Mouse (Mus musculus) Patski (cell line): ENCODE measurements around the gene Supt3. TPM values are rescaled to one million over a fixed set of nuclear protein-coding genes. Genes with fewer than 3 reads are reported as not detected.

ENCODE experiments used
- ATAC-seq: fragments of 100-300 bp; one replicate; pipeline ENCODE4 v1.8.0; 2021
- CTCF ChIA-PET: fragments of 350-600 bp; sonication (Branson Sonifier 250); formaldehyde crosslinking; loops from one replicate; lab custom pipeline; 2022; ENCODE audit warnings: inconsistent platforms; lab: Charles Lee
- POLR2A ChIA-PET: fragments of 350-600 bp; sonication (Branson Sonifier 250); formaldehyde crosslinking; loops from one replicate; lab custom pipeline; 2022; ENCODE audit warnings: antibody characterized with exemption, inconsistent platforms; lab: Charles Lee
- DNase-seq: peaks from one replicate; pipeline ENCODE4 v3.0.0-alpha.2; 2011; ENCODE audit warnings: low read depth, low spot score
- H3K27me3 ChIP-seq: fragments of 371-371 bp; one replicate; pipeline ENCODE4 v1.5.1; 2021
- CTCF ChIP-seq: fragments of 100-300 bp; IDR thresholded peaks from one replicate; pipeline ENCODE4 v1.5.1; 2021
- in situ Hi-C: fragments of 300-500 bp; cut with MboI; formaldehyde crosslinking; loops from 3 replicates; pipeline ENCODE4 v1.11.1; 2018; ENCODE audit warnings: low pct_unique_long_range_greater_than_20kb, mixed read lengths
- polyA plus RNA-seq: library from polyadenylated mRNA; unstranded; gene quantifications from one replicate; pipeline ENCODE4 v1.2.3, GENCODE M21; 2021

Gene Supt3
- polyA plus RNA-seq, 1 experiment from 2014 or later: 28.5 TPM

GRCm38 (mm10) chr17:45047236-45047635 is 270.3 kb downstream of the Supt3 start:
- no peak for DNase-seq
- in situ Hi-C loops: loop anchor here (5.0 to 10.0 kb wide), 2 partner anchors 590 to 782 kb away; no protein-coding TSS in a partner anchor
- no peak for TF ChIP-seq CTCF
- ChIA-PET POLR2A (no interaction called here), CTCF (no interaction called here)
- H3K27me3 ChIP-seq: no peaks in the 10 kb centered on the region
- ATAC-seq: no peak

DNA sequence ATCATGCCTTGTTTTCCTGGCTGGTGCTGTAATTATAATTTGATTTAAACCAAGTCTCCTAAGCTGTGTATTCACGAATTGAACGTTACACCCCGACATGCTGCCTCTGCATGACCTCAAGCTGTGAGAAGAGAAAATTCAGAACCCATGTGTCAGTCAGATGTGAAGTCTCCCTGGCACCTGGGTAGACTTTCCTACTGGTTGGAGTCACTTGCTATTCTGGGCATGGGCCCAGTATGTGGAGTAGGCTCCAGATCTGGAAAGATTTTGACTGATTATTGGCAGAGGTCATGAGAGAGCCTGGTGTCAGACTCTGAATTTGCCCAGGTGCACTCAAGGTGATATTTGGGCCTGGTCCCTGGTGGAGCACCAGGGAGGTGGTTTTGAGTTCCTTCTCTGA is 275.0 kb downstream of the Supt3 start:
- ChIA-PET POLR2A (interaction anchor here (0.6 kb wide), 1 partner anchor 361 kb away, joined by 3 read pairs; no protein-coding TSS in a partner anchor), CTCF (no interaction called here)
- DNase-seq: no peak
- H3K27me3 ChIP-seq: no peaks in the 10 kb centered on the region
- in situ Hi-C loops: no loop called here
- TF ChIP-seq CTCF: no peak
- ATAC-seq: no peak

DNA sequence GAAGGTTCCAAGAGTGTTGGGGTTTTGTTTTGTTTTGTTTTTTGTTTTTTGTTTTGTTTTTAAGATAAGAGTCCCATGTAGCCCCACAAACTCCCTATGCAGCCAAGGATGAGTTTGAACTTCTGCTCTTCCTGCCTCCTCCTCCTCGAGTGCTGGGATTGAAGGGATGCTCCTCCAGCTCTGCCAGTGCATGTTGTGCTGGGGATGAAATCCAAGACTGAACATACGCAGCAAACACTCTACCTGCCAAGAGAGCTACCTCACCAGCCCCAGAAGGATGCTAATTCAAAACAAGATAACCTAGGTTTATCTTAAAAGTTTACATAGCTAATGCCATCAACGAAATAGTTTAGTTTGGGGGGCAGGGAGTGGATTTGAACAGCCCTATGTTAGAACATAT is 276.4 kb downstream of the Supt3 start:
- in situ Hi-C loops: no loop called here
- ChIA-PET POLR2A (interaction anchor here (0.7 kb wide), 1 partner anchor 313 kb away, joined by 4 read pairs; no protein-coding TSS in a partner anchor), CTCF (interaction anchor here (0.7 to 2.0 kb wide), 3 partner anchors 11 to 810 kb away, joined by 3 to 5 read pairs (median 5); no protein-coding TSS in a partner anchor)
- DNase-seq (no peak), ATAC-seq (no peak)
- no peaks in the 10 kb centered on the region for H3K27me3 ChIP-seq
- TF ChIP-seq CTCF: no peak

GRCm38 (mm10) chr17:45054526-45054925 is 277.6 kb downstream of the Supt3 start:
- DNase-seq (no peak), ATAC-seq (no peak)
- H3K27me3 ChIP-seq: no peaks in the 10 kb centered on the region
- in situ Hi-C loops: no loop called here
- TF ChIP-seq CTCF: no peak
- ChIA-PET CTCF (interaction anchor here (1.2 to 2.0 kb wide), 2 partner anchors 9 to 12 kb away, joined by 3 to 5 read pairs; no protein-coding TSS in a partner anchor), POLR2A (no interaction called here)

GRCm38 (mm10) chr17:45056894-45057293 is 279.9 kb downstream of the Supt3 start:
- in situ Hi-C loops: no loop called here
- no peak for TF ChIP-seq CTCF
- CTCF ChIA-PET: no interaction called here
- POLR2A ChIA-PET: interaction anchor here (0.6 kb wide), 1 partner anchor 683 kb away, joined by 4 read pairs; no protein-coding TSS in a partner anchor
- ATAC-seq (no peak), DNase-seq (no peak)
- H3K27me3 ChIP-seq: no peaks in the 10 kb centered on the region

- in situ Hi-C loops: no loop called here
- no peak for DNase-seq
- POLR2A ChIA-PET: no interaction called here
Observed at GRCm38 (mm10) chr17:45057780-45058179, 280.8 kb downstream of the Supt3 start.

DNA sequence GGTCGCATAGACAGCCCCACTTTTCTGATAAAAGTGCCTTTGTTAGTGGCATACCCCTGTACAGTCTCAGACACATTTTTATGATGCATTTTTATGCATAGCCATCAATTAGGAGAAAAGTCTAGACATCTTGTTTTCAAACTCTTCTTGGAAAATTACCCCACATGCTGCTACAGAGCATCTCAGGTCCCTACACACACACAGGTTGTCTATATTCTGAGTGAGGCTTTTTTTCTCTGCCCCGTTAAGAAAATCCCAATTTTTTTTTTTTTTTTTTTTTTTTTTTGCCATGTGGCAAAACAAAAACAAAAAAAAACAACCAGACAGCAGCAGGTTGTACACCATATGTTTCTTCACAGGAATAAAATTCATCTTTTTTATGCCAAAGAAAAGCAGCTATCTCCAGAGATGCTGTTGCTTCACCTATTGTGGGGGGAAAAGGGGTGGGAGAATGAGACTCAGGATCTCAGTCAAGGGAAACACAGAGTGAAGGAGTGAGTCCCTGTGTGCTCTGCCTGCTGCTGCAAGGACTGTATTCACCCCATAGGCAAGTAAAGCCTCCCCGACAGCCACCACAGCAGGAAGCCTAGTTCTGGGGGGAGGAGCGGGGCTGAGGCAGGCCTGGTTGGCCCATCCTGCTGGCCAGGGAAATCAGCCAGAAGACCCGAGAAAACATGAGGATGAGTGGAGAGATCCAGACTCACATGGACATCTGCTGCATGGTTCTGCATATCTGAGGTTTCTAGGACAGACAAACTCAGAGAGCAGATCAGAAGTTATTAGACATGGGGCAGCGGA is 281.8 kb downstream of the Supt3 start:
- ChIA-PET POLR2A (no interaction called here), CTCF (interaction anchor here (3.3 kb wide), 1 partner anchor 9 kb away, joined by 12 read pairs; no protein-coding TSS in a partner anchor)
- H3K27me3 ChIP-seq: no peaks in the 10 kb centered on the region
- TF ChIP-seq CTCF: no peak
- in situ Hi-C loops: no loop called here
- ATAC-seq: no peak
- no peak for DNase-seq

More at GRCm38 (mm10) chr17:45057780-45058179, 280.8 kb downstream of the Supt3 start:
- CTCF ChIA-PET: interaction anchor here (3.3 kb wide), 1 partner anchor 8 kb away, joined by 12 read pairs; no protein-coding TSS in a partner anchor
- no peaks in the 10 kb centered on the region for H3K27me3 ChIP-seq
- no peak for TF ChIP-seq CTCF
- no peak for ATAC-seq

DNA sequence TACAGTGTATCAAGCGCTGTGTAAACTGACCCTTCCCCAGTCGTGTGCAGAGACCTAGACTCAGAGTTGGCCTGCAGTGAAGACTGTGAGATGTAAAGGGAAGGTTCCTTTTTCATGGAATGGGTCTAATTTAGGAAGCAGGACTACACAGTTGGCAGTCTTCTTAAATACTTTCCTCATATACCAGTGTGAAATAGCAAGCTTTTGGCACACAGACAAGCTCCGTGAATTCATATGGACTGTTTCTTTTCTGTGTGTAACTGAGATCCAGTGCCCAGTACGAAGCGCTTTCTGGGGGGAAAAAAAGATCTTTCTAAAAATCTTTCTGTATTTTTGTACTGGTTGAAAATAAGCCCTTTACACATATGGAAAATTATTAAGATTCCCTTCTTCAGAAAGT is 286.8 kb downstream of the Supt3 start:
- ChIA-PET POLR2A (no interaction called here), CTCF (interaction anchor here (0.9 to 1.0 kb wide), 2 partner anchors 9 to 11 kb away, joined by 3 to 5 read pairs; no protein-coding TSS in a partner anchor)
- no peak for TF ChIP-seq CTCF
- DNase-seq (no peak), ATAC-seq (no peak)
- in situ Hi-C loops: no loop called here
- no peaks in the 10 kb centered on the region for H3K27me3 ChIP-seq

GRCm38 (mm10) chr17:45065465-45065864 is 288.5 kb downstream of the Supt3 start:
- no peak for DNase-seq
- CTCF ChIA-PET: interaction anchor here (1.1 to 1.2 kb wide), 2 partner anchors 20 to 22 kb away, joined by 3 read pairs; no protein-coding TSS in a partner anchor
- in situ Hi-C loops: no loop called here
- no peaks in the 10 kb centered on the region for H3K27me3 ChIP-seq
- ATAC-seq: peak; percentile 57
- POLR2A ChIA-PET: no interaction called here
- no peak for TF ChIP-seq CTCF

- no peak for DNase-seq
- ChIA-PET POLR2A (interaction anchor here (0.6 kb wide), 1 partner anchor 103 kb away, joined by 4 read pairs; no protein-coding TSS in a partner anchor), CTCF (interaction anchor here (1.4 kb wide), 1 partner anchor 14 kb away, joined by 5 read pairs; no protein-coding TSS in a partner anchor)
- H3K27me3 ChIP-seq: no peaks in the 10 kb centered on the region
- in situ Hi-C loops: no loop called here
- TF ChIP-seq CTCF: no peak
- no peak for ATAC-seq
Observed at GRCm38 (mm10) chr17:45067441-45067840, 290.5 kb downstream of the Supt3 start.

DNA sequence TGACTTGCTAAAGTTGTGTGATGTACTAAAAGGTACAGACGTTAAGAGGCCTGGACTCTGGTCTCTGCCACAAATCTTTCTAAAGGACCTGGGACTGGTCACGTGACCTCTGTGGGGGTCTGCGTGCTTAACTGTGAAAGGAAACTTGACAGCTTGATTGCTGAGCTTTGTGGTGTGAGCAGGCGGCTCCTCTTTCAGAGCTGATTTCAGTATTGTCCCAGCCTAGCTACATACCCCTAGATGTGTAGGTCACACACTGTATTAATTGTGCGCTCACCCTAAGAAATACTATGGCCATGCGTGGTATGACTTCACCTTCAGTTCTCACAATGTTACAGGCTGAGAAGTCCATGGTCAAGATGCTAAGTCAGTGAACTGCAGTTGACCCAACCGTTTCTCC is 291.4 kb downstream of the Supt3 start:
- in situ Hi-C loops: no loop called here
- no peak for DNase-seq
- H3K27me3 ChIP-seq: no peaks in the 10 kb centered on the region
- TF ChIP-seq CTCF: no peak
- ATAC-seq: no peak
- POLR2A ChIA-PET: interaction anchor here (0.6 kb wide), 1 partner anchor 103 kb away, joined by 4 read pairs; no protein-coding TSS in a partner anchor
- CTCF ChIA-PET: interaction anchor here (1.4 kb wide), 1 partner anchor 10 kb away, joined by 3 read pairs; no protein-coding TSS in a partner anchor
